Mouse (Mus musculus) thymus, postnatal 25 days (tissue): ENCODE measurements at regions not wholly inside any gene's neighbourhood (a gene's known extent, or its start where the extent isn't known, plus 50 kb on each side); places are given as distances from the start of the nearest gene placed in this dataset.

ENCODE experiments used
- DNase-seq: peaks from one replicate; pipeline ENCODE4 v3.0.0; 2022

DNA sequence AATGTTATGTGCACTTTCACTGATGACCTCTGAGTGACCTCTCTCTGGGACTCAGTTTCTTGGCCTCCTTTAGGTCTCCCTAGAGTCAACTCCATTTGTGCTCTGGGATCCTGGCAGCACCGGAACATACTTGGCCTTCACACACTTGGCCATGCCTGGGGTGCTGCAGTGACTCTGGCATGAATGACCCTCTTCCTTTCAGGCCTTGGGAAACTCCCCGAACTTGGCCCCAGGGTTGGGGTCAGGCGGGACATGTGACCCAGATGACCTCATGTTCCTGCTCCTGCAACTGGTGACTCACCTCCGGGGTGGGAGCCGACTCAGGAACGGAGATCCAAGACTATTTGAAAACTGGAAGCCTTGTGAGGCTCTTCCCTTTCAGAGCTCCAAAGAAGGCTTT is 159.2 kb downstream of the Cyp26b1 start:
- no peak for DNase-seq

DNA sequence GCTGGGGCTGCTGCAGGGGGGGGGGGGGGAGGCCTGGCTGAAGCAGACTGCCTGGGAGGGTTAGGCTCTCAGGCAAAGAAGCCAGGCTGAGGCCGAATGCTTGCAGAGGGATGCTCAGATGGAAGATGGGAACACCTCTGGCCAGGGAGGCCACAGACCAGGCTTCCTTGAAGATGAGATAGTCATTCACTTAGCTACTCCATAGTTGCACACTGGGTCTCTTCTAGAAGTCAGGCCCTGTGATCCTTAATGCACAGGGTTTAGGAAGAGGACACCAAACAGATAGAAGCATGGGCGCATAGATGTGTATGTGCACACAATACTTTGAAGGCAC is 162.1 kb downstream of the Cyp26b1 start:
- DNase-seq: no peak

DNA sequence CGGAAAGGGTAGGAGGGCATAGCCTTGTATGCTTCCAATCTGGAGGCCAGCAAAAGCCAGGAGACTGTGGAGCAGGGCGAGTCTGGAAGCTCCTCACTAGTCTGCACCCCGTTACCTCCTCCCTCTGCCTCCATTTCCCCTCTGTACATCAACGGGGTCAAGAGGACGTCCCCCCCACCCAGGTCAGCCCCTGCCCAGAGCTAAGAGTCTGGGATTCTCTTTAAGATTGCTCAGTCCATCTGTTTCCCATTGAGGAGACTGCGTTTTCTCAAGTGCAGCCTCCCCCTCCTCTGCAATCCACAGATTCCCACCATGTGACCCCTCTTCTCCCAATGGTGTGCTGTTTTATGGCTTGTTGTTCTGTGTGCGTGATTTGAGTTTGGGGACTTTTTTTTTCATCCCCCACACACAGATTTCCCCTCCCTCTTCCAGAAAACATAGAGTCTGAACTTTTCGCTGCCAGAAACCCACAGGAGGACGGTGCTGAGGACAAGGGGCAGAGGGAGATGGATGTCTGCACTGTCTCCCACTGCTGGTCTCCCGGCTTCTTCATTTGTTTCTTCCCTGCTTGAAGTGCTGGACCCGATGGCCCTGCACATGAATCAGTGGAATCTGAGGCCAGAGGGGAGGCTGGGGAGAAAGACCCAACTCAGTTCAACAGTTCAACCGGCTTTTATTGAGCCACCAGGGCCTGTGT is 162.6 kb downstream of the Cyp26b1 start:
- DNase-seq: no peak

- DNase-seq: no peak
Observed at GRCm38 (mm10) chr6:84430146-84430545, 163.6 kb downstream of the Cyp26b1 start.

DNA sequence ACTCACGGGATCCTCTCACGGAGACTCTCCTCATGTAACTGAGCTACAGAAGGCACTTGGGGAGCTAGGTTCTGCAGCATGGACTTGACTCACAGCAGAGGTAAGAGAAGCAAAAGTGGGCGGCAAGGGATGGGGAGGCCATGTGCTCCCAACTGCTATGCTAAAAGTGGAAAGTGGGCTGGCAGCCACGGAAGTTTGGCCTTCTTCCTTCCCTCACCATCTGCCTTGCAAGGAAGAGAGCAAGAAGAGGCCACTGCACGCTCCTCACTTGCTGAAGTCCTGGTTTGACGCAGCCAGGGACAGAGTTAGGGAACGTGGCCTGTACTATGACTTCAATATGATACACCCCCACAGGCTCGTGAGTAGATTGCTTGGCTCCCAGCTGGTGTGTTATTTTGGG is 164.5 kb downstream of the Cyp26b1 start:
- DNase-seq: no peak

DNA sequence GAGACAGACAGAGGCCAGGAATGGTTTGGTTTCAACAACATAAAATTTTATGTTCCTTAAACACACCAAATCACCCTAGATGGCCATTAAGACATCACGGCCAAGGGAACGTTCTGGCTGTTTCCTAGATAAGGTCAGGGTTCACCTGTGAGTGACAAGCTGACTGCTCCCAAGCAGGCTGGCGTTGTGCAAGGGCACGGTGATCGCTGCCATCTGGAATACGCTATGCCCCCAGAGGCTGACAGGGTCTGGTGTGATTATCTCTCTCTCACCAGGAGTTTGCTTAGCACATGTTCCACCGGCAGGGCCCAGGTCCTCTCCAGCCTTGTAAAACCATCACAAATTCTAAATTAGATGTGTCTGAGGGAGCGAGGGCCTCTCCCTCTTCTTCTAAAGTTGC is 167.0 kb downstream of the Cyp26b1 start:
- DNase-seq: no peak

DNA sequence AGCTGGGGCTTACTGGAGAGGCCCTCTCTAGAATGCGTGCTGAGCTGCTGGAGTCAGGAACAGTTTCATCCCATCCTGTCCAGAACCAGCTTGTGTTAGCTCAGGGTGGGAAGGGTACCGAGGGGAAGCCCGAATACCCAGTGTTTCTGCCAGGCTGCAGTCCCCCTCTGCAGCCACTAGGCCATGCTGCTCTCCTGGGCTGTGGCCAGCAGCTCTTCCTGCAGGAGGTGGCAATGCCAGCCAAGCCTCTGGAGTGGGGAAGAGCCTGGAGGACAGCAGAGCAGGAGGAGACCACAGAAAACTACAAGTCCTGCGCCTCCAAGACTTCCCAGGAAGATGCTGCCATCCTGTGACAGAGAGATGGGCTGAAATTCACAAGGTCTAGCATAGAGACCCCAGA is 167.9 kb downstream of the Cyp26b1 start:
- no peak for DNase-seq

DNA sequence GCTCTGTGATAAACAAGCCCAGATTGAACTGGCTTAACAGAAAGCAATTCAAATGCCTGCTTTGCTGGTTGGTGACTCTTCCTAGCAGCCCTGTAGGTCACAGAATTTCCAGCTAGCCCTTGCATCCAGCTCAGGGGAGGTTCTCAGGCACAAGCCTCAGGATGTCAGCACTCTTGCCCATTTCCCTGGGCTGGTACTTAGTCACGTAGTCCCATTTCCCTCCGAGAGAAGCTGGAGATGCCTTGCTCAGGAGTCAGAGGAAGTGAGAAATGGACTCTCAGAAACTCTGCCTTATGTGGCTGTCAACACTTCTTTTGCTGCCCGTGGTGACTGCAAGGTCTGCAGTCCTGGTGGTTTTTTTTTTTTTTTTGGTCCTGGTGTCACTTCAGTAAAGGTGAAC is 170.8 kb downstream of the Cyp26b1 start:
- DNase-seq: no peak

- no peak for DNase-seq
Observed at GRCm38 (mm10) chr6:84419691-84420090, 174.0 kb downstream of the Cyp26b1 start.

GRCm38 (mm10) chr6:84419281-84419680 is 174.4 kb downstream of the Cyp26b1 start:
- no peak for DNase-seq

DNA sequence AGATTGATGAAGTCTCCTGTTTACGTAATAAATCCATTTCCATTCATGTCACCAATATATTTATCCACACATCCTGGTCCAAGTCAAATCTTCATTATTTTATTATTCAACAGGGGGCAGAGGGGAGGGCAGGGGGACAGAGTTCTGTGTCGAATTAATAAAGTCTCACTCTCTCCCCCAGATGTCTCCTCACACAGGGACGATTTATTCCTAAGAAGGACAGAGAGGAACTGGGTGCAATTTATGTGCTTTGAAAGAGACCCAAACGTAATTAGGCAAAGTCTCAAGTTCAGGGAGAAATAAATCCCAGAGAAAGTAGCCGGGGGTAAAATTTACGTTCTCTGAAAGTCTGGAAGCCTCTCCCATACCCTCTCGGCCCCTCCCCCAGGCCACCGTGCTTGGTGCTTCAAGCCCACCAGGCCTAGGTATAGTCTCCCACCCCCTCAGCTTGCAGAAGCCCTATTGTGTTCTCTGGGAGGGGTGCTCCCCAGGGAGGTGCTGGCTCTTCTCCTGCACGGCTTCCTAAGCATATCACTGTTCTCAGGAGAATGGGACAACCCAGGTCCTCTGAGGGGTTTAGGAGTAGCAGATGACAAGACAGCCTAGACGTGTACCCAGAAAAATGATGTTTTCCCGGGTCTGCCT is 176.6 kb downstream of the Cyp26b1 start:
- no peak for DNase-seq

GRCm38 (mm10) chr6:84414400-84414799 is 179.3 kb downstream of the Cyp26b1 start:
- no peak for DNase-seq

- DNase-seq: no peak
Observed at GRCm38 (mm10) chr6:84409863-84410513, 183.7 kb downstream of the Cyp26b1 start.

DNA sequence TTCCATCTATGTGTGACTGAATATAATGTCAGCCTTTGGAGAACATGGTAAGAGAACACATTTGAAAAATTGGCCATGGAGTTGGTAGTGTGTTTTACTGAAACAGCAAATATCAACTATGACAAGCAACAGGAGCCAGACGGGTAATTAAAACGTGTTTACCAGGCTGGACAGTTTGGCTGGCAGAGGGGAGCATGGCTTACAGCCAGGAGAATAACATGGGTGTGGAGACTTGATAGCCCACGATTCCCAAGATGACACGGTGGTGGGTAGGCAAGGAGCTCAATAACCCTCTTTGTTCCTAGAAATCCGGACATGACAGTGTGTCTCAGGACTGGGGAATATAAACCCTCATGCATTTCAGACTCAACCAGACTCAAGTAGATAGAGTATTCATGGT is 185.2 kb downstream of the Cyp26b1 start:
- DNase-seq: no peak

- DNase-seq: peak; percentile 27
Observed at GRCm38 (mm10) chr6:84407773-84408172, 185.9 kb downstream of the Cyp26b1 start.

GRCm38 (mm10) chr6:84404695-84405094 is 189.0 kb downstream of the Cyp26b1 start:
- peak; percentile 20 for DNase-seq

GRCm38 (mm10) chr6:84402431-84402830 is 191.3 kb downstream of the Cyp26b1 start:
- no peak for DNase-seq

GRCm38 (mm10) chr6:84394496-84395090 is 199.1 kb downstream of the Cyp26b1 start:
- DNase-seq: no peak

GRCm38 (mm10) chr6:84393519-84394231 is 200.0 kb downstream of the Cyp26b1 start:
- no peak for DNase-seq

GRCm38 (mm10) chr6:84392752-84393511 is 200.8 kb downstream of the Cyp26b1 start:
- DNase-seq: no peak

DNA sequence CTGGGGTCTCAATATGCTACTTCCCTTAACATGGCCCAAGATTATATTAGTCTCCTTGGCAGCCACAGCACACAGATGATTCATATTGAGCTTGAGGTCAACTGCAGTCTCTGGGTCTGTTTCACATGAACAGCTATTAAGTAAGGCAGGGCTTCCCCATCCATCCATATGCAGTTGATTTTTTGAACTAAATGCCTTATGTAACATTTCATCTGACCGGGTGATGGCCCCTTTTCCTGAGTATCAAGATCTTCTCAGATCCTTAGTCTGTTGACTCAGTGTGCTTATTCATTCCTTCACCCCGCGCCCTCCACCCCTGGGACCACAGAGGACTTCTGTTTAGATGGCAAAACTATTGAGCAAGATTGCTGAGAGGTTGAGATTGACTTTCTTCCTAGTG is 202.7 kb downstream of the Cyp26b1 start:
- no peak for DNase-seq

DNA sequence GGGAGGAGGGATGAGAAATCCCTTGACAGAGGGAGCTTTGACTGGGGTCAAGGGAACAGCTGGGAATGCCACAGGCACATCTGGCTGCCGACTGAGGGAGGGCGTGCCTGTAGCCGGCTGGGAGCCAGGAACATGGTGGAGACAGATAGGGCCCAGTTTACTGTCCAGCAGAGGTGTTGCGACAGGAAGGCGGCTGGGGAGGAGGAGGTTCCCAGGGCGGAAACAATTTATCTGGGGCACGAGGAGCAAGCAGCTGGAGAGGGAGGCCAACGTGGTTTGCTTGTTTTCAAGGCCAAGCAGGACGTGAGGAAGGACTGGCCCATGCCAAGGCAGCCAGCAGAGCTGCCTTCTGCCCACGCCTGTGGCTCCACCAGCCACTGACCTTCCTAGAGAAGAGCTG is 208.0 kb downstream of the Cyp26b1 start:
- DNase-seq: no peak

DNA sequence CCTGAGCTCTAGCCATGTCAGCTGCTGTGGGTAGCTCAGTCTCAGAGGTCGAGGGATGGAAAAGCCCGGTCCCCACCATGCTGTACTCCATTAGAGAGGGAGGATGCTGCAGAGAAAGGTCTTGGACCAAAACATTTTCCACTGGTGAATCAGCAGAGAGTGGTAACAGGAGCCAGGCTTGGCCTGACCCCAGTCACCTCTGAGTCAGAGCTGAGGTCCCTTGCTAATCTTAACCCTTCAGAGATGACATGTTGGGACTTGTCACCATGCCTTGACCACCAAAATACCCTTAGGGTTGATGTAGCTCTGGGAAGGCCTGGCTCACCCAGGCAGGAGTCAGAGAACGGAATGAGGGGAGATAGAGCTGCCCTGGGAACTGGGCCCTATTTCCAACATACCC is 210.0 kb downstream of the Cyp26b1 start:
- no peak for DNase-seq
